In the genomic region with DNA sequence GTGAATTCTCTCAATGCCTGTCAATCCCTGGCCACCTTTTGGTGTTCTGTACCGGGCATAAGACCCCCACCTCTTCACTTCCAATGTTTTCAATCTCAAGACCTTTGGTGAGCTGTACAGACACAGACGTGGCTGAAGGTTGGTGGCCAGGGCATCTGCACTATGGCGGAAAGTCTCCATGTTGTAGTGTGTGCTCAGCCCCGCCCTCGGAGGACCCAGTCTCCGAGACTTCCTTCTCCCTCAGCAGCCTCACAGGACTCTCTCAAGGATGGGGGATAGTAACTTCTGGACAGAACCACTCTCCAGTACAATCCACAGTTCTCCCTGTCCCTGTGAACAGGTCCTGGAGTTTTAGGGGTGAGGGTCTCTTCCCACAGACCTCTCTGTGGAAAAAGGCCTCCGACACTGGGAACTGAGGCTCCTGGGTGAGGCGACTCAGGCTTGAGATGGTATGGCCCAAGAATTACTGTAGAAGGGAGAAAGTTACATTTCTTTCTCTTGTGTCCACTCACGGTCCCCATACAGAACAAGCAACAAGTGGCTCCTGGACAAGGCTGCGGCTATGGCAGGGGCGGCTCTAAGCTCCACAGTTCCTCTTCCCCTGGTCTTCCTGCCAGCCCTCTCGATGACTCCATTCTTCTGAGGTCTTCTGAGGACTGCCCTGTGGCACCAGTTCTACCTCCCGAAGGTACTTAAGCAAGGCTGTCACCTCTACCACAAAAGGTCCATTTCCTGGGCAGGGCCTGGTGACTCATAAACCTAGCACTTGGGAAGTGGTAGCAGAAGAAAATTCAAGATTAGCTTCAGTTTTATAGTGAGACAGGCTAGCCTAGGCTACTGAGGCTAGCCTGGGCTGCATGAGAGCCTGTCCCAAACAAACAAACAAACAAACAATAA, we compare ENCODE assay signal across 15 mouse cellular contexts. TPM values are rescaled to one million over a fixed set of nuclear protein-coding genes. Genes with fewer than 3 reads are reported as not detected.
DNase-seq lines count a peak whose midpoint lies in the region; ATAC-seq and TF ChIP-seq lines count a peak whose summit lies in the region.
"Had no signal": no experiment of that assay in that cellular context is flagged by ENCODE, and none has a peak within 500 bp of the region (broad histone marks: within the 10 kb centered on the region; RNA-seq: fewer than 3 reads in every experiment).

No protein-coding gene starts in this region.

- no peaks in the 10 kb centered on the region for H3K27me3 ChIP-seq in stomach, postnatal 0 days (ENCODE audit: control insufficient read depth, insufficient read depth, low read length)
- no peaks in the 10 kb centered on the region for H3K27me3 ChIP-seq in hindbrain, embryonic 11.5 days (ENCODE audit: control insufficient read depth, insufficient read depth, low read length)
- no peaks in the 10 kb centered on the region for H3K27me3 ChIP-seq in hindbrain, embryonic 13.5 days
- H3K27me3 ChIP-seq: heart, embryonic 13.5 days; lung, embryonic 15.5 days had no signal

- no peaks in the 10 kb centered on the region for H3K36me3 ChIP-seq in stomach, postnatal 0 days (ENCODE audit: control insufficient read depth, insufficient read depth, low read length)
- H3K36me3 ChIP-seq in hindbrain, embryonic 11.5 days (ENCODE audit: control insufficient read depth, insufficient read depth, low read length) = no peaks in the 10 kb centered on the region
- no peaks in the 10 kb centered on the region for H3K36me3 ChIP-seq in hindbrain, embryonic 13.5 days
- H3K36me3 ChIP-seq: heart, embryonic 13.5 days; lung, embryonic 15.5 days had no signal

- DNase-seq in spleen, postnatal 10 days (ENCODE audit: low spot score in 2 of 2) = peak; percentile 54
- no peak for DNase-seq in spleen, postnatal 14 days (ENCODE audit: low spot score in 2 of 2)
- peak; percentile 32 for DNase-seq in induced T-regulatory cell, adult 2 months (ENCODE audit: low read depth)
- DNase-seq in lung, postnatal 14 days = peak; percentile 38
- DNase-seq in stomach, postnatal 0 days (ENCODE audit: low spot score) = peak; percentile 60
- DNase-seq in cerebellum, adult 8-10 months = no peak
- no peak for DNase-seq in hindbrain, embryonic 11.5 days (ENCODE audit: low spot score)
- DNase-seq: adrenal gland, postnatal 36 days; cerebellum, adult 2 months; kidney, postnatal 36 days; right cerebral cortex, adult 18-20 months had no signal

- TF ChIP-seq EP300 in stomach, postnatal 0 days (optimal IDR thresholded peaks at IDR 0.05) = no peak

- peak; percentile 46 for ATAC-seq in stomach, postnatal 0 days (ENCODE audit: low FRiP score, low TSS enrichment)
- no peak for ATAC-seq in hindbrain, embryonic 11.5 days (ENCODE audit: low FRiP score)
- ATAC-seq in hindbrain, embryonic 13.5 days (ENCODE audit: low FRiP score) = no peak
- ATAC-seq: inflammation-experienced regulatory T-cells, adult 6 months had no signal

- H3K9me3 ChIP-seq in stomach, postnatal 0 days (ENCODE audit: control insufficient read depth, low read length) = no peaks in the 10 kb centered on the region
- H3K9me3 ChIP-seq in hindbrain, embryonic 11.5 days (ENCODE audit: control insufficient read depth, low read length) = no peaks in the 10 kb centered on the region
- H3K9me3 ChIP-seq in hindbrain, embryonic 13.5 days = no peaks in the 10 kb centered on the region
- H3K9me3 ChIP-seq: heart, embryonic 13.5 days; lung, embryonic 15.5 days had no signal

- 70% methylated on average over 13 of the region's 13 CpGs for WGBS in stomach, postnatal 0 days
- 87% methylated on average over 13 of the region's 13 CpGs for WGBS in hindbrain, embryonic 11.5 days
- WGBS in hindbrain, embryonic 13.5 days = 90% methylated on average over 13 of the region's 13 CpGs

- no peak overlapping the region for H3K4me3 ChIP-seq in stomach, postnatal 0 days (ENCODE audit: low read depth, low read length)
- H3K4me3 ChIP-seq in hindbrain, embryonic 11.5 days (ENCODE audit: low read depth, low read length) = no peak overlapping the region
- H3K4me3 ChIP-seq in hindbrain, embryonic 13.5 days = no peak overlapping the region
- H3K4me3 ChIP-seq: heart, embryonic 13.5 days; lung, embryonic 15.5 days had no signal

- 0 out of 2 replicates have a peak overlapping the region, but pooled peaks have one; percentile 25 for H3K4me2 ChIP-seq in stomach, postnatal 0 days (replicated peaks; ENCODE audit: low read depth)
- H3K4me2 ChIP-seq in hindbrain, embryonic 11.5 days (replicated peaks; ENCODE audit: low read depth, low read length) = no peak overlapping the region
- H3K4me2 ChIP-seq in hindbrain, embryonic 13.5 days = no peak overlapping the region
- H3K4me2 ChIP-seq: lung, embryonic 15.5 days had no signal

- H3K4me1 ChIP-seq in stomach, postnatal 0 days (replicated peaks; ENCODE audit: control insufficient read depth, insufficient read depth) = no peaks in the 10 kb centered on the region
- H3K4me1 ChIP-seq in hindbrain, embryonic 11.5 days (replicated peaks; ENCODE audit: control insufficient read depth, insufficient read depth, low read length) = peaks cover 4% of the 10 kb centered on the region; the same call in 1 of the 2 replicates
- H3K4me1 ChIP-seq in hindbrain, embryonic 13.5 days (replicated peaks) = peaks cover 22% of the 10 kb centered on the region

- H3K9ac ChIP-seq in stomach, postnatal 0 days (ENCODE audit: low read length) = no peak overlapping the region
- no peak overlapping the region for H3K9ac ChIP-seq in hindbrain, embryonic 11.5 days (ENCODE audit: low read depth, low read length)
- no peak overlapping the region for H3K9ac ChIP-seq in hindbrain, embryonic 13.5 days
- H3K9ac ChIP-seq: heart, embryonic 13.5 days; lung, embryonic 15.5 days had no signal

- no peak for TF ChIP-seq CTCF in stomach, postnatal 0 days (IDR thresholded peaks at IDR 0.05; ENCODE audit: low read depth)

- peak overlapping the region; percentile 86 for H3K27ac ChIP-seq in stomach, postnatal 0 days (replicated peaks)
- H3K27ac ChIP-seq in hindbrain, embryonic 11.5 days (ENCODE audit: low read depth, low read length) = no peak overlapping the region
- no peak overlapping the region for H3K27ac ChIP-seq in hindbrain, embryonic 13.5 days
- H3K27ac ChIP-seq: heart, embryonic 13.5 days had no signal

RNA-seq across cellular contexts. Expression of a gene that starts 29.5 kb away (rescaled TPM):
- 3.5 and 4.2 TPM in 2 replicates for polyA plus RNA-seq in stomach, postnatal 0 days (2015; fragmentation: Nextera tagmentation; extraction: Ambion mirVana)
- polyA plus RNA-seq in hindbrain, embryonic 11.5 days (2014; fragmentation: Nextera tagmentation; extraction: Ambion mirVana) = 266 and 290 TPM in 2 replicates
- polyA plus RNA-seq in hindbrain, embryonic 13.5 days (2015; fragmentation: Nextera tagmentation; extraction: Ambion mirVana) = 684 and 706 TPM in 2 replicates
- polyA plus RNA-seq: inflammation-experienced regulatory T-cells, adult 6 months had no signal

RNA-seq across cellular contexts. Expression of a gene that starts 30.0 kb away (rescaled TPM):
- polyA plus RNA-seq in stomach, postnatal 0 days (2015; fragmentation: Nextera tagmentation; extraction: Ambion mirVana) = 59.4 and 70.9 TPM in 2 replicates
- 81.5 and 90.6 TPM in 2 replicates for polyA plus RNA-seq in hindbrain, embryonic 11.5 days (2014; fragmentation: Nextera tagmentation; extraction: Ambion mirVana)
- polyA plus RNA-seq in hindbrain, embryonic 13.5 days (2015; fragmentation: Nextera tagmentation; extraction: Ambion mirVana) = 93.2 and 98.1 TPM in 2 replicates

Comparison
In these comparisons a context has a peak if more than half of its experiments do, and no peak if none do; other contexts are left out.
1. DNase-seq: peak in spleen, postnatal 10 days (2 of 2), induced T-regulatory cell, adult 2 months (single experiment), lung, postnatal 14 days (single experiment) and stomach, postnatal 0 days (single experiment); none in spleen, postnatal 14 days (0 of 2), cerebellum, adult 8-10 months (single experiment) and hindbrain, embryonic 11.5 days (single experiment).
2. RNA of a gene that starts 29.5 kb away (polyA plus RNA-seq): 684 to 706 TPM in hindbrain, embryonic 13.5 days and 266 to 290 TPM in hindbrain, embryonic 11.5 days; 3.5 to 4.2 TPM in stomach, postnatal 0 days; every median in the first group is over 10 times any median in the second.